Mouse (Mus musculus): Measurements from ENCODE around the gene Scube3.

The Scube3 gene

DNA sequence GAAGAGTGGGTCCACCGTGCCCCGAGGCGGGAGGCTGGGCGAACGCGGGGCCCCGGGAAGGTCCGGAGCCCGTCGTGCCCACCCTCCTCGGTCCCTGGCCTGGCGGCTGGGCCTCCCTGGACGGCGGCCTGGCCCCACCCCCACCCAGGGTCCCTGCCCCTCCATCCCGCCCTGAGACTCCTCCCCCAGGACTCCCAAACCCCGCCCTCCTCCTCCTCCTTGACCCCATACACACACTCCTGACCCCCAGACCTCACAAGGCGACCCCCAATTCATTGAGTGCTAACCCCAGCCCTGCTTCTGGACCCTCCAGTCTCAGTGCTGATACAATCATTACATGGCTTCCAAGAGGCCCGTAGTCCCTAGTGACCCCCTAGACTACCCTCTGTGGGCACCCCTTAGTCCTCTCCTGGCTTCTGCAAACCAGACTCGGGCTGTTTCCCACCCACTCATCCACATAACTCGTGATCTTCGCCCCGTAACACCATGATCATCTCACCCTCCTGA lies 35.7 kb downstream of the Scube3 start:
- WGBS = 14% methylated on average over 6 of the region's 22 CpGs

DNA sequence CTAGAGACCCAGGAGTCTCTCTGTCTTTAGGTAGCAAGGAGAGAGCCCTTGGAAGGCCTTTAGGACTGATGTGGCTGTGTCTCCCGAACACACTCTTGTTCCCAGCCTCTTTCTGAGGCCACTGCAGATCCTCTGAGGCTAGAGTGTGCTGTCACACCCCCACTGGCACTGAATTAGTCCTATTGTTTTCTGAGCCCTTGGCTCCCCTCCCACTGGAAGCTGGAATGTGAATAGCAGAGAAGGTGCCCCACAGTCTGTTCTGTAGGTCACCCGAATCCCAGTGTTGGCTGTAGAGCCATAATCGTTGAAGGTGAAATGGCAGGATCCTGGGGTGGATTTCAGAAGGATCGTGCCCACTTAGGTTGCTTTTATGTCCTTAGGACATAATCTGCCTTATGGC lies 38.4 kb downstream of the Scube3 start:
- WGBS = 53% methylated on average over 4 of the region's 4 CpGs

- WGBS = 80% methylated on average over 15 of the region's 15 CpGs
Observed at GRCm38 (mm10) chr17:28180783-28181544, 39.0 kb downstream of the Scube3 start.

- WGBS = 71% methylated on average over 7 of the region's 7 CpGs
Observed at GRCm38 (mm10) chr17:28184971-28185638, 43.2 kb downstream of the Scube3 start.

DNA sequence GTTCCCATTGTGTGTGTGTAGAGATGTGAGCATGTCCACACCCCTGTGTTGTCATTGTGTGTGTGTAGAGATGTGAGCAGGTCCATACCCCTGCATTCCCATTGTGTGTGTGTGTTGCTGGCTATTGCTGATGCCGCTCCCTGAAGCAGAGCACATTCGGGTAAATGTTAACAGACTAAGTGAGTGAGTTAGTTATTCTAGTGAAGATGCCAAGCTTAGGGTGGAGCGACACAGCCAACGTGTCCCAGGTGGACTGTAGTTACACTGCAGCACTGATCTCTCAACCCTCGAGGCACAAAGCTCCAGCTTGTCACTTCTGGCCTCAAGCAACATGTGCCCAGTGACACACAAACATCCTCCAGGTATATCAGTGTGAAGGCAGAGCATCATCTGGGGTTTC lies 46.4 kb downstream of the Scube3 start:
- WGBS = 91% methylated on average over 5 of the region's 5 CpGs

DNA sequence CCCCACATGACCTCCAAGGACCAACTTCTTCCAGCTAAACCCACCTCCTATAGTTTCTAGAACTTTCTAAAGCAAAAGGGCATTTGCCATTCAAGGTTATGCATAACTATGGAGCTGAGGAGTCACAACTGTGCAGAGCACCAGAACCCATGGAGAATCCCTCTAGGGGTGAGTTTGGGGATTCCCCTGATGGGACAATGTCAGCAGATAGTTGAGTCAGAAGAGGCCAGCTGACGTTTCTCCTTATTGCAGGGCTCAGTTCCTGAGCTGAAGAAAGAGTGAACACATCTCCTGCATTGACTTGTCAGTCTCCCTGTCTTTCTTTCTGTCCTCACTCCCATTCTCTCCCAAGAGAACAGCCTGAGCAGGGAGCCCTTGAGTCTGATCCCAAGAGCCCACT lies 50.8 kb downstream of the Scube3 start:
- 61% methylated on average over 1 of the region's 1 CpGs for WGBS

DNA sequence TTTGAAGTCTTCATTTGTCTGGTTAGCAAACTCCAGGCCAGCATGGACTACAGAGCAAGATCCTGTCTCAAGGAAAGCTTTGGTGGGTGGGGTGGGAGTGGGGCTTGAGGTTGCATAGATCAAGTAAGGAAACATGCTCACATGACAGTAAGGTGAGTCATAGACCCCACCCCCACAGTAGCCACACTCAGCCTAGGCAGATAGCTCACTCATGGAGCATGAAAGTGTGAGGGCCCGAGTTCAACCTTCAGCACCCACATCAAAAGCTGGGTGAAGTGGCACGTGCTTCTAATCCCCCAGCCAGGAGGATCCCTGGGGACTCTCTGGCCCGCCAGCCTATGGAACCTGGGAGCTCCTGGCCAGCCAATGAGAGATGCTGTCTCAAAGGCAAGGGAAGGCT lies 51.6 kb downstream of the Scube3 start:
- WGBS = 68% methylated on average over 3 of the region's 3 CpGs

DNA sequence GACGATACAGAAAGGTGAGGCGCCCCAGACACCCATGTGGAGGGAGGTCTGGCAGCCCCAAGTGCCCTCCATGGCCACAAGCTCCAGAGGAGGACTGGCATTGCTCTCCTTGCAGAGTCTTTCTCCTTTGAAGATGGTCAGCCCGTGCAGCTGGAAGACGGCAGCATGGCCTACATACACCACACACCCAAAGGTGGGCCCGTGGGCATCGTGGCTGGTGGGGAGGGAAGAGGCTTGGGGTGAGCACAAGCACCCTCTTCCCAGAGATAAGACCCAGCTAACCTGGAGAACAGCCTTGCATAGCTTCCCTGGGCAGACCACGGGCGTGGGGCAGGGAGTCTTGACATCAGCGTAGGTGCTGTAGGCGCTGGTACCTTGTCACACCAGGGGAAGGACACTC lies 53.1 kb downstream of the Scube3 start:
- WGBS = 99% methylated on average over 10 of the region's 10 CpGs

DNA sequence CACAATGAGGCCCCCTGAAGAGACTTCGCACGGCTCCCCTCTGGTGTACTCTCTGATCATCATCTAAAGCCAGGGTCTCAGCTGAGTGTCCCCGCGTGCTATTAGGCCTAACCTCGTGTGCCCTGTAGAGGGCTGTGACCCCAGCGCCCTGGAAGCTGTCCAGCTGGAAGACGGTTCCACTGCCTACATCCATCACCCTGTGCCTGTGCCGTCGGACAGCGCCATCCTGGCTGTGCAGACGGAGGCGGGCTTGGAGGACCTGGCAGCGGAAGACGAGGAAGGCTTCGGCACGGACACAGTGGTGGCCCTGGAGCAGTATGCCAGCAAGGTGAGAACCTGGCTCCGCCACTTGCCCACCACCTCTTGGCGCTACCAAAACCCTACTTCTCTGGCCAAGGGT lies 55.7 kb downstream of the Scube3 start:
- WGBS = 79% methylated on average over 18 of the region's 18 CpGs

- WGBS = 77% methylated on average over 14 of the region's 14 CpGs
Observed at GRCm38 (mm10) chr17:28201982-28202381, 60.0 kb downstream of the Scube3 start.

GRCm38 (mm10) chr17:28204052-28204720 lies 62.2 kb downstream of the Scube3 start:
- WGBS = 45% methylated on average over 14 of the region's 14 CpGs

GRCm38 (mm10) chr17:28205443-28205842 lies 63.5 kb downstream of the Scube3 start:
- 90% methylated on average over 8 of the region's 8 CpGs for WGBS

DNA sequence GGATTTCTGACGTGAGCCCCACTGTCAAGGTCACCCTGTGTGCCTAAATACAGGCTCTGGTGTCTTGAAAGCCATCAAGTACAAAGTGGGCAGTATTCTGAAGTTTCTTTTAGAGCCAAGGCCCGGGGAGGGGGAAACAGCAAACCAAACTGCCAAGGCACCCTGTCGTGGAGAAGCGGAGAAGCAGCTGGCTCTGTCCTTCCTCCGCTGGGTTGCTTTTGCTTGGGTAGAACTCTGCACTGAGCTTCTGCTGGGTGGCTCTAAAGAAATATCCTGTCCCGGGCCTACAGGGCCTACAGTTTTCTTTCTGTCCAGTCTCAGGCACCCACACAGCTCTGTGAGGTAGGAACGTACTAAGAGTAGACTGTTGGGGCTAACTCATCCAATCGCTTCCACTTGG lies 65.2 kb downstream of the Scube3 start:
- 65% methylated on average over 8 of the region's 8 CpGs for WGBS

DNA sequence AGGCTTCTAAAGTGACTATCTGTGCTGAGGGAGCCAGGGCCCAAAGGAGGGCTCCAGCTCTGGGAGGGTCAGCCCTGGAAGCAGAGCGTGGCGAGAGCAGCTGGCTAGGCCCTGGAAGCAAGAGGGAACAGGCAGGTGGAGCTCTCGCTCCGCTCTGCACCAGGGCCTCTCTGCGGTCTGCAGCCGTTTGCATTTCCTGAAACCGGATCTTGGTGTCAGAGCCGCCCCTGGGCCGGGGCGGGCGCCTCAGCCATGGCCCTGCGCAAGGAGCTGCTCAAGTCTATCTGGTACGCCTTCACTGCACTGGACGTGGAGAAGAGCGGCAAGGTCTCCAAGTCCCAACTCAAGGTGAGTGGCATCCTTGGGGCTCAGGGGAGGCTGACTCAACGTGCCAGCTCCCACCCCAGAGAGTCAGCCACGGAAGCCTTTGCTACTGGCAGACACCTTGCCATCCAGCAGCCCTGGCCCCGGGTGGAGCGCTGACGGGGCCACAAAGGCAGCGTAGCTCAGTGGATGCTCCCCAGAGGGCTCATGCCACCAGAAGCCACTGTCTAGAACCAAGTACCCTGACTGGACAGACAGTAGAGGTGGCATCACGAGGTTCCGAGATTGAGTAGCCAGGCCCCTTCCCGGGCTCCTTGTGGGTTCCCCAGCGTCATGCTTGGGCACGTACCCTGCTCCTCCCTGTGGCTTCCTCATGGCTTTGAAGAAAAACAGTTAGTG lies 65.8 kb downstream of the Scube3 start, which contains the start of gene Def6:
TSS of gene Def6 (plus strand) at position 188 of the 723 bp plus-strand sequence.
- whole genome bisulfite sequencing = 40% methylated on average over 26 of the region's 26 CpGs

DNA sequence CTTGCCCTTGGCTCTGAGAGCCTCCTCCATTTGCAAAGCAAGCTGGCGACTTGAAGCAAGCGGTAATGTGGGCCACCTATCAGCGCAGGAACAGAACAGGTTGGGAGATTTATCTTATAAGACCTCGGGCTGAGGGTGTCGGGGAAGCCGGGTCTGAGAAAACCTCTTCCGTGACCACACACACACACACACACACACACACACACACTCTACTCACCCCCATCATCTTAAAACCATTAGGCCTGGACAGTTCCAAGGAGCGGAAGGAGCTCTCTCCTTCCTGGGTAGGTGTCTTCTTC lies 66.3 kb downstream of the Scube3 start:
- 80% methylated on average over 8 of the region's 8 CpGs for WGBS

- 70% methylated on average over 4 of the region's 4 CpGs for WGBS
Observed at GRCm38 (mm10) chr17:28209457-28210110, 67.6 kb downstream of the Scube3 start.

- WGBS = 76% methylated on average over 6 of the region's 6 CpGs
Observed at GRCm38 (mm10) chr17:28211921-28212341, 70.0 kb downstream of the Scube3 start.

GRCm38 (mm10) chr17:28212391-28212790 lies 70.5 kb downstream of the Scube3 start:
- WGBS = 74% methylated on average over 9 of the region's 9 CpGs

DNA sequence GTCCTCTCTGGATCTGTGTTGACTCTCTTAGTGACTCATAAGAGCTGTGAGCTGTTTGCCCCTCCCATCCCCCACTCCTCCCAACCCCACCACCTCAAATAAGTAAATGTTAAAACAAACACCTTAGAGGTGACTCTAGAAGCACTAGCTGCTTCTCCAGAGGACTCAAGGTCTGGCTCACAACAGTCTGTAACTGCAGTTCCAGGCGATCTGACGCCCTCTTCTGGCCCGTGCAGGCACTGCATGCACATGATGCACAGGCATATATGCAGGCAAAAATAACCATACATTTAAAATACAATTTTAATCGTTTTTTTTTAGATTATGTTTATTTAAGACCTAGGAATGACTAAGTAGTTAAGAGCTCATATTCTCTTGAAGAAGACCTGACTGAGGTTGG lies 71.3 kb downstream of the Scube3 start:
- 27% methylated on average over 4 of the region's 4 CpGs for WGBS

DNA sequence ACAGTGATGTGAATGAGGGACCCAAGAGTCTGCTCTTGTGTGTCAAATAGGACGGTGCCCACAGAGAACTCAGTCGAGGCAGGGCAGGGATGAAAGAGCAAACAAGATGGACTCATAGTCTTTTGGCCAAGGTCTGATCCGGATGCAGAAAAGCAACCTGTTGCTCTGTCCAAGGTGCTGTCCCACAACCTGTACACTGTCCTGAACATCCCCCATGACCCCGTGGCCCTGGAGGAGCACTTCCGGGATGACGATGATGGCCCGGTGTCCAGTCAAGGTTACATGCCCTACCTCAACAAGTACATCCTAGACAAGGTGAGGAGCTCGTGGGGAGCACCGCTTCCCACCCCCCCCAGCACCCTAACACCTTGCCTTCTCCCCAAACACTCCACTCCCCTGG lies 74.8 kb downstream of the Scube3 start:
- 91% methylated on average over 9 of the region's 9 CpGs for WGBS

Measured in cerebral cortex, adult 2 months (tissue).